Mouse (Mus musculus) thymus, adult 2 months (tissue): ENCODE measurements at regions not wholly inside any gene's neighbourhood (a gene's known extent, or its start where the extent isn't known, plus 50 kb on each side); places are given as distances from the start of the nearest gene placed in this dataset.

Experiments used
- DNase-seq: peaks from one replicate; pipeline ENCODE4 v3.0.0; 2021
- H3K27ac ChIP-seq: fragments of 200-500 bp; 2 replicates; pipeline ENCODE4 v1.5.1; 2012; ENCODE audit warnings: low read length, control low read depth; ENCODE audit not compliant: control insufficient read depth, insufficient read depth
- H3K27me3 ChIP-seq: fragments of 200-500 bp; 2 replicates; pipeline ENCODE4 v1.6.1; 2012; ENCODE audit warnings: mild to moderate bottlenecking, low read length, moderate library complexity, mixed read lengths; ENCODE audit not compliant: control insufficient read depth, insufficient read depth
- H3K36me3 ChIP-seq: fragments of 200-500 bp; 2 replicates; pipeline ENCODE4 v1.6.1; 2012; ENCODE audit warnings: mild to moderate bottlenecking, low read length, moderate library complexity; ENCODE audit not compliant: control insufficient read depth, insufficient read depth
- H3K4me1 ChIP-seq: fragments of 200-500 bp; replicated peaks from 2 replicates; pipeline ENCODE4 v1.6.1; 2012; ENCODE audit warnings: low read length; ENCODE audit not compliant: control insufficient read depth, insufficient read depth
- H3K4me3 ChIP-seq: fragments of 200-500 bp; 2 replicates; pipeline ENCODE4 v1.5.1; 2012; ENCODE audit warnings: mild to moderate bottlenecking, low read length, control low read depth, moderate library complexity; ENCODE audit not compliant: control insufficient read depth, insufficient read depth
- CTCF ChIP-seq: fragments of 200-500 bp; IDR thresholded peaks from 2 replicates; pipeline ENCODE4 v1.5.1; 2012; ENCODE audit warnings: mild to moderate bottlenecking, control low read depth, low read length, moderate library complexity, borderline replicate concordance; ENCODE audit not compliant: control insufficient read depth, poor library complexity, insufficient read depth; ENCODE audit errors: extremely low read depth
- POLR2A ChIP-seq: fragments of 200-500 bp; IDR thresholded peaks from 2 replicates; pipeline ENCODE4 v1.6.1; 2012; ENCODE audit warnings: mild to moderate bottlenecking, low read length, control low read depth, moderate library complexity; ENCODE audit not compliant: control insufficient read depth, poor library complexity, insufficient read depth; ENCODE audit errors: extremely low read depth
- WGBS: fragments of 180-500 bp; shearing (Covaris S2); methylation state at CpG from one replicate; pipeline ENCODE4 v1.1.7; 2018; 5-methylcytosine and 5-hydroxymethylcytosine counted together

GRCm38 (mm10) chr13:30085446-30085845 is 50.8 kb upstream of the Mboat1 start:
- Histone ChIP-seq H3K36me3 (no peaks in the 10 kb centered on the region), H3K27ac (no peak overlapping the region), H3K4me3 (no peak overlapping the region), H3K4me1 (no peaks in the 10 kb centered on the region), H3K27me3 (no peaks in the 10 kb centered on the region)
- no peak for TF ChIP-seq CTCF
- TF ChIP-seq POLR2A = no peak
- no peak for DNase-seq
- WGBS = 40% methylated on average over 4 of the region's 4 CpGs

- H3K4me3 ChIP-seq = no peak overlapping the region
- H3K27me3 ChIP-seq = no peaks in the 10 kb centered on the region
- no peaks in the 10 kb centered on the region for H3K36me3 ChIP-seq
- WGBS = 0% methylated on average over 10 of the region's 10 CpGs
- no peak overlapping the region for H3K27ac ChIP-seq
- no peak for TF ChIP-seq POLR2A
- peak; percentile 95 for TF ChIP-seq CTCF
- peak; percentile 85 for DNase-seq
- no peaks in the 10 kb centered on the region for H3K4me1 ChIP-seq
Measured at GRCm38 (mm10) chr13:30085005-30085404, 51.3 kb upstream of the Mboat1 start.

GRCm38 (mm10) chr13:30084386-30084785 is 51.9 kb upstream of the Mboat1 start:
- 93% methylated on average over 5 of the region's 5 CpGs for WGBS
- Histone ChIP-seq H3K4me3 (no peak overlapping the region), H3K27ac (no peak overlapping the region), H3K36me3 (no peaks in the 10 kb centered on the region), H3K4me1 (no peaks in the 10 kb centered on the region), H3K27me3 (no peaks in the 10 kb centered on the region)
- no peak for TF ChIP-seq POLR2A
- no peak for TF ChIP-seq CTCF
- DNase-seq = no peak

GRCm38 (mm10) chr13:30083949-30084348 is 52.3 kb upstream of the Mboat1 start:
- WGBS = 93% methylated on average over 6 of the region's 6 CpGs
- H3K4me3 ChIP-seq = no peak overlapping the region
- TF ChIP-seq CTCF = no peak
- TF ChIP-seq POLR2A = no peak
- no peak overlapping the region for H3K27ac ChIP-seq
- no peaks in the 10 kb centered on the region for H3K27me3 ChIP-seq
- H3K4me1 ChIP-seq = no peaks in the 10 kb centered on the region
- H3K36me3 ChIP-seq = no peaks in the 10 kb centered on the region
- no peak for DNase-seq

GRCm38 (mm10) chr13:30082761-30083160 is 53.5 kb upstream of the Mboat1 start:
- Histone ChIP-seq H3K4me1 (no peaks in the 10 kb centered on the region), H3K4me3 (no peak overlapping the region), H3K27ac (no peak overlapping the region), H3K36me3 (no peaks in the 10 kb centered on the region), H3K27me3 (no peaks in the 10 kb centered on the region)
- WGBS = 90% methylated on average over 2 of the region's 2 CpGs
- TF ChIP-seq CTCF (no peak), POLR2A (no peak)
- DNase-seq = no peak

GRCm38 (mm10) chr13:30080705-30081474 is 55.4 kb upstream of the Mboat1 start:
- no peak for TF ChIP-seq POLR2A
- TF ChIP-seq CTCF = no peak
- H3K4me1 ChIP-seq = no peaks in the 10 kb centered on the region
- no peak overlapping the region for H3K27ac ChIP-seq
- no peaks in the 10 kb centered on the region for H3K27me3 ChIP-seq
- no peaks in the 10 kb centered on the region for H3K36me3 ChIP-seq
- DNase-seq = no peak
- no peak overlapping the region for H3K4me3 ChIP-seq
- WGBS = 94% methylated on average over 15 of the region's 15 CpGs
